Mouse (Mus musculus): Measurements from ENCODE around the gene Gtf2a1.
A peak's percentile ranks its signal among the peaks of the same experiment; 100 is the strongest.
"Not testable (repeated sequence)": the region's sequence is repeated elsewhere in the genome, so short reads cannot be mapped to it uniquely, and the experiment has no call there.

Gene Gtf2a1

GRCm38 (mm10) chr12:91581204-91582070 lies 8.8 kb downstream of the Gtf2a1 start:
- DNase-seq = no peak

DNA sequence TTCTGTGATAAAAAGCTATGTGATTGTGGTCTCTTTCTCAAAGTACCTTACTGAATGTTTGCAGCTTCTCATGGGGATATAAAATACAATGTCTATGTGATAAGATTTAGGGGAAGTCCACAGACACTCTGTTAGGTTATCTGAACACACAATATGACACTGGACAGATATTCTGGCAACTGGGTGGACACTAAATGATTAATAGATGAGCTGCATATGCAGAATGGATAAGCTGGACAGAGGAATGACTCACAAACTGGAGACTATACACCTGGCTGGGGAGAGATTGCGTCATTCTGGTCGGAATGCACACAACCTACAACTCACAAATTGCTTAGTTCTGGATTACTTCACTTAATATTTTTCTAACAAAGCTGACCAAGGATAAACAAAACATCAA lies 10.6 kb downstream of the Gtf2a1 start:
- no peak for DNase-seq

DNA sequence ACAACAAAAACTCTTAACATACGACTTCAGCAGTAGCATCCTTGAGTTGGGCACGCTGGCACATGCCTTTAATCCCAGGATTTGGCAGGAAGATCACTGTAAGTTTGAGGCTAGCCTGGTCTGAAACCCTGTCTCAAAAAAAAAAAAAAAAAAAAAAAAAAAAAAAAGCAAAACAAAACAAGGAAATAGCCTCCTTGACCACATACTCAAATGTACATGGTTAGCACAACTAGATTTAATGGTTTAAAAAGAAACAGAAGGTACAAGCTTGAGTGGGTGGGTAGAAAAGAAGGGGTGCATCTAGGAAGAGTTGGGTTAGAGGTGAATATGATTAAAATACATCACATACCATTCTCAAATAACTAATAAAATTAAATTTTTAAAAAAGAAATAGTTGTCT lies 18.6 kb downstream of the Gtf2a1 start:
- no peak for DNase-seq

DNA sequence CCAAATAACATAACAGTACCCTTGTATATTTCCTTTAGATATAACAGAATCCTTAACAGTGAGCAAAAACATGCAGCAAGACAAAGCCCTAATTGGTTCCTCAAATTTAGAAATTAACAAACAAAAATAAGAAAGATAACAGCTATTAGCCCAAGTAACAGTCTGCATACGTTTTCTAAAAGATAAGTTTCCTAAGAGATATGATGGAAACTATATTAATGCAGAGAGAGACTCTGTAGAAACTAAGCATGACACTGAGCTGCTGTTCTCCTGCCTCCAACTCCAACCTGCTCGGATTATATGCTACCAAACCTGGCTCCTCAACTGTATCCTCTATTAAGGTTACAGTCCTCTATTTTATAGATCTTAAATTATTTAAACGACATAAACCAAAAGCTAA lies 21.0 kb downstream of the Gtf2a1 start:
- no peak for DNase-seq

DNA sequence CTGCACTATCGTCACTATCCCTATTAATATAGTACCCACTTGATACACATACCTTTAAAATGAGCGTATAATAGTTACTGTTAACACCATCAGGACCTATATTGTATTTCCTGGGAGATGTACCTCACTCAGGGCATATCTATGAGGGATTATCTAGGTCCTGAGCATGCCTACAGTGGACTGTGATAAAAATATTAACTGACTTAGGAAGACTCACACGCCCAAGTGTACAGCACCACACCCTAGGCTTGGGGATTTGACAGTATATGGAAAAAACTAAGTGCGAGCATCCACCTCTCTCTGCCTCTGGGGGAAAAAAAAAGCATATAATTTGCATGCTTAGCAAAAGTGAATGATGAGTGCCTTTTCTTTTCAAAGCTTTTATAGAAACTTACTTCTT lies 23.1 kb downstream of the Gtf2a1 start:
- DNase-seq = no peak

DNA sequence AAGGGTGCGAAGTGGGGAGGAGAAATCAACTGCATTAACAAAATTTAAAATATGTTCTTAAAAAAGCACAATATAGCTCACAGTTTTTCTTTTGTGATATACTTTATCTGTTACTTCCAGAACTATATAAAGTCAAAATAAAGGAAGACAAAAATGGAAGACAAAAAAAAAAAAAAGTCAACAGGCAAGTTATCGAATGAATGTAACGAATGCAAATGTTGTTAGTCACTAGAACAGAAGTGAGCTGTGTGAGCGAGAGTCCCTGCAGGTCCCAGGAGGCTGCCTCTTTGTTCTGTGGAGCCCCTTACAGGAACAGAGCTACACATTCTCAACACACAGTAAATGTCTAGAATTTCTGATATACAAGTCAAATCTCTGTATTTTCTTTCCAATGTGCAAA lies 32.1 kb downstream of the Gtf2a1 start:
- DNase-seq = not testable (repeated sequence)

GRCm38 (mm10) chr12:91557358-91558005 lies 32.8 kb downstream of the Gtf2a1 start:
- DNase-seq = not testable (repeated sequence)

- DNase-seq = peak; percentile 53
These were observed 38.3 kb downstream of the Gtf2a1 start for GRCm38 (mm10) chr12:91551773-91552526.

DNA sequence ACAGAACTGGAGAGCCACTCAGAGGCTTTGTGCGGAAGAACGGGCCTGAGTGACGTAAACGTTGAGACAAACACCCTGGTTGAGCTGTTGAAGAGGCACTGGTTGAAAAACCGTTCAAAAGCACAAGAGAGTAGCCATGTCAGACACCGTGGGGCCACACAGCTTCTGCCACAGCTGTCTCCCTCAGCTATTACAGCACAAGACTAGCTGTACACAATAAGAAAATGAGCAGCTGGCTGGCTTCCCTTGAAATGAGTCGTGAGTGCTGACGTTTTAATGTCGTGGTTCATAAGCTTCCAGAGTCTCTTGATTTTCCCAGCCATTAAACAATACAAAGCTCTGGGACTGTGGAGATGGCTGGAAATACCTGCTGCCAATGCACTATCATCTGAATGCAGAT lies 40.8 kb downstream of the Gtf2a1 start:
- DNase-seq = no peak

DNA sequence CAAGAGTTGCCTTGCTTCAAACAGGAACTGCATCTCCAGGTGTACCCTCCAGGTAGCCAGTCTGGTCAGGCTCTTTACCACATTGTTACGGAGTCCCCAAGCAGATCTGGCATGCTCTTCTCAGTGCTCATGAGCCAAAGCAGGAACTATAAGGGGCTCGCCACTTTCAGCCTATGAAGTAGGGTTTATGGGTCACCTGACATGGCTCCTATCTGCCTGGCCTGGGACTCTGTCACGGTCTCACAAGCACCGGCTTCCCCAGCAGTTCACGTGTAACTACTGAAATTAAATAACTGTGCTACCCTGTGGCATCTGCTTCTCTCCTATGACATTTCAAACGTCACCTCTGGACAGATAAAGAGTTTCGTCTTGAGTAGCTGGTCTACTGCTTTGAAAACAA lies 50.1 kb downstream of the Gtf2a1 start:
- DNase-seq = no peak

DNA sequence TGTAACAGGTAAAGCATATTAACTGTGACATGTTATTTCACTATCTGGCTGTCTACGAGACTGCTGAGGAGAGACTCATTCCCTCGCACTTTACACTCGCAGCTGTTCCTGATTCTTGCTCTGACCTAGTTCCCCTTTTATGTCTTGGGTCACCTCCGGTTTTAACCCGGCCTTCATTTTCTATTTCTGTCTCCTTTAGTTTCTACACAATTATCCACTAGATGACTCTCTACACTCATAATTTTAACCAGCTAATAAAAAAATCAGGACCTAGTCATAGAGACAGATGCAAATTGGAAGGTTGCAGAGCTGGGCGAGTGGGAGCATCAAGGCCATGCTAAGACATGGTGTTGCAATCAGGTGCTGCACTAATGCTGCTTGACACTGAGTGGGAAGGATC lies 55.8 kb downstream of the Gtf2a1 start:
- no peak for DNase-seq

- DNase-seq = no peak
These were observed 66.7 kb downstream of the Gtf2a1 start for GRCm38 (mm10) chr12:91523626-91524025.

GRCm38 (mm10) chr12:91517808-91518207 lies 72.5 kb downstream of the Gtf2a1 start:
- DNase-seq = no peak

GRCm38 (mm10) chr12:91513980-91514379 lies 76.3 kb downstream of the Gtf2a1 start:
- no peak for DNase-seq

- DNase-seq = no peak
These were observed 78.5 kb downstream of the Gtf2a1 start for GRCm38 (mm10) chr12:91511766-91512165.
